Mouse (Mus musculus) embryo, embryonic 11.5 days (tissue): ENCODE results near the gene Gm17571.

Experiments
- DNase-seq: peaks from one replicate; pipeline ENCODE4 v3.0.0-alpha.2; 2012; ENCODE audit warnings: low read depth, low spot score

The Gm17571 gene

GRCm38 (mm10) chr9:13446703-13447285 lies at the start of gene Gm17571:
Gene Gm17571 (minus strand): TSS chr9:13446753.
- DNase-seq, result no peak

- DNase-seq, result no peak
Observed at GRCm38 (mm10) chr9:13495530-13495929, 49.0 kb upstream of the Gm17571 start.

- no peak for DNase-seq
Observed at GRCm38 (mm10) chr9:13493746-13494145, 47.2 kb upstream of the Gm17571 start.

GRCm38 (mm10) chr9:13492807-13493206 lies 46.3 kb upstream of the Gm17571 start:
- DNase-seq, result no peak

GRCm38 (mm10) chr9:13491854-13492620 lies 45.5 kb upstream of the Gm17571 start:
- no peak for DNase-seq

GRCm38 (mm10) chr9:13491107-13491506 lies 44.6 kb upstream of the Gm17571 start:
- DNase-seq, result no peak

GRCm38 (mm10) chr9:13485914-13486313 lies 39.4 kb upstream of the Gm17571 start:
- DNase-seq, result no peak

GRCm38 (mm10) chr9:13484267-13485240 lies 38.0 kb upstream of the Gm17571 start:
- DNase-seq, result no peak

- DNase-seq, result no peak
Observed at GRCm38 (mm10) chr9:13483199-13484068, 36.9 kb upstream of the Gm17571 start.

GRCm38 (mm10) chr9:13479275-13479674 lies 32.7 kb upstream of the Gm17571 start:
- DNase-seq, result peak; percentile 29

GRCm38 (mm10) chr9:13474951-13475350 lies 28.4 kb upstream of the Gm17571 start:
- no peak for DNase-seq

GRCm38 (mm10) chr9:13470013-13470412 lies 23.5 kb upstream of the Gm17571 start:
- no peak for DNase-seq

- DNase-seq, result no peak
Observed at GRCm38 (mm10) chr9:13468778-13469177, 22.2 kb upstream of the Gm17571 start.

- no peak for DNase-seq
Observed at GRCm38 (mm10) chr9:13467745-13468144, 21.2 kb upstream of the Gm17571 start.

- DNase-seq, result no peak
Observed at GRCm38 (mm10) chr9:13466816-13467215, 20.3 kb upstream of the Gm17571 start.

GRCm38 (mm10) chr9:13466351-13466750 lies 19.8 kb upstream of the Gm17571 start:
- DNase-seq, result no peak

- DNase-seq, result no peak
Observed at GRCm38 (mm10) chr9:13465358-13466020, 18.9 kb upstream of the Gm17571 start.

- DNase-seq, result no peak
Observed at GRCm38 (mm10) chr9:13460926-13461325, 14.4 kb upstream of the Gm17571 start.

- no peak for DNase-seq
Observed at GRCm38 (mm10) chr9:13460012-13460411, 13.5 kb upstream of the Gm17571 start.

GRCm38 (mm10) chr9:13459371-13459770 lies 12.8 kb upstream of the Gm17571 start:
- DNase-seq, result no peak

- DNase-seq, result no peak
Observed at GRCm38 (mm10) chr9:13457774-13458173, 11.2 kb upstream of the Gm17571 start.
